Mouse (Mus musculus) embryonic facial prominence, embryonic 10.5 days (tissue): ENCODE results near the gene Tgfbr1. TPM values are rescaled to one million over a fixed set of nuclear protein-coding genes. Genes with fewer than 3 reads are reported as not detected.

ENCODE experiments used
- DNase-seq: peaks from one replicate; pipeline ENCODE4 v3.0.0-alpha.2; 2017; ENCODE audit warnings: low spot score
- H3K27ac ChIP-seq: fragments of 300-500 bp; sonication (generic); replicated peaks from 2 replicates; pipeline ENCODE4 v1.5.1; 2016; ENCODE audit warnings: mild to moderate bottlenecking
- H3K27me3 ChIP-seq: fragments of 300-500 bp; sonication (generic); replicated peaks from 2 replicates; pipeline ENCODE4 v1.6.1; 2016; ENCODE audit warnings: low read depth, mild to moderate bottlenecking; ENCODE audit not compliant: poor library complexity, severe bottlenecking
- H3K36me3 ChIP-seq: fragments of 300-500 bp; sonication (generic); replicated peaks from 2 replicates; pipeline ENCODE4 v1.6.1; 2016; ENCODE audit warnings: mild to moderate bottlenecking, moderate library complexity
- H3K4me1 ChIP-seq: fragments of 300-500 bp; sonication (generic); 2 replicates; pipeline ENCODE4 v1.6.1; 2016
- H3K4me3 ChIP-seq: fragments of 300-500 bp; sonication (generic); 2 replicates; pipeline ENCODE4 v1.5.1; 2016; ENCODE audit warnings: mild to moderate bottlenecking, moderate library complexity
- H3K9me3 ChIP-seq: fragments of 300-500 bp; sonication (generic); 2 replicates; pipeline ENCODE4 v1.6.1; 2016; ENCODE audit warnings: mild to moderate bottlenecking
- whole genome bisulfite sequencing: fragments of 180-500 bp; shearing (Covaris S2); methylation state at CpG from one replicate; pipeline ENCODE4 v1.1.7; 2016; 5-methylcytosine and 5-hydroxymethylcytosine counted together
- polyA plus RNA-seq: library from polyadenylated mRNA; unstranded; fragments of >200 nt; fragmentation: Nextera tagmentation; extraction: Ambion mirVana; gene quantifications from 2 replicates; pipeline ENCODE4 v1.2.1, GENCODE M21; 2016

Gene Tgfbr1
- 95.0 and 101 TPM in 2 replicates for polyA plus RNA-seq

DNA sequence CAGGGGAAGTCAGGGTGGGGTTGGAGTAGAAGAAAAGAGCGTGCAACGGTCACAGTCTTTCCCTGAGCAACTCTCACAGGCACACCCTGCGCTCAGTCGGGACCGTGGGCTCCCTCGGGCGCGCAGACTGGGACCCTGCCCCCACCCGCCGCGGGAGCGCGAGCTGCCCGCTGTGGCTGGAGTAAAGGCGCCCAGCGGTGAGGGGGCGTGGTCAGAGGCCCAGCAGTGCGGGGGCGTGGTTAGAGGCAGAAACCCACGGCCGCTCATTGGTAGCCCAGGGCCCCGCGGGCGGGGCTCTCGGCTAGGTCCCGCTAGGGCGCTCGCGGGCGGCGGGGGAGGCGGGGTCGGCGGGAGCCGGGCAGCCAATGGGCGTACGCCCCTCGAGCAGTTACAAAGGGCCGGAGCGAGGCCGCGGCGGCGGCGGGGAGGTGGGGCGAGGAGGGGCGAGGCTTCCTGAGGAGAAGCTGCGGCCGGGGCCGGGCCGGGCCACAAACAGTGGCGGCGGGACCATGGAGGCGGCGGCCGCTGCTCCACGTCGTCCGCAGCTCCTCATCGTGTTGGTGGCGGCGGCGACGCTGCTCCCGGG is at the start of gene Tgfbr1:
TSS of gene Tgfbr1 (plus strand) at position 420 of the 586 bp plus-strand sequence.
- Histone ChIP-seq H3K9me3 (no peaks in the 10 kb centered on the region), H3K4me1 (peaks cover 46% of the 10 kb centered on the region), H3K27ac (peak within 1 kb of the TSS; percentile 99), H3K36me3 (no peaks in the 10 kb centered on the region), H3K4me3 (peak within 1 kb of the TSS; percentile 96), H3K27me3 (no peaks in the 10 kb centered on the region)
- WGBS: under 1% methylated on average over 65 of the region's 65 CpGs
- DNase-seq: peak; percentile 100

- H3K9me3 ChIP-seq: 0 out of 2 replicates have a peak, but pooled peaks cover 6% of the 10 kb centered on the region
- H3K4me3 ChIP-seq: no peak overlapping the region
- peaks cover 8% of the 10 kb centered on the region; the same call in 1 of the 2 replicates for H3K4me1 ChIP-seq
- H3K27me3 ChIP-seq: no peaks in the 10 kb centered on the region
- no peaks in the 10 kb centered on the region for H3K36me3 ChIP-seq
- H3K27ac ChIP-seq: no peak overlapping the region
- 72% methylated on average over 5 of the region's 5 CpGs for WGBS
- no peak for DNase-seq
These were observed 49.6 kb upstream of the Tgfbr1 start for GRCm38 (mm10) chr4:47303340-47303998.

GRCm38 (mm10) chr4:47309886-47310625 is 43.0 kb upstream of the Tgfbr1 start:
- Histone ChIP-seq H3K36me3 (no peaks in the 10 kb centered on the region), H3K4me1 (no peaks in the 10 kb centered on the region), H3K27me3 (no peaks in the 10 kb centered on the region), H3K4me3 (no peak overlapping the region), H3K27ac (no peak overlapping the region), H3K9me3 (no peaks in the 10 kb centered on the region)
- 84% methylated on average over 12 of the region's 12 CpGs for WGBS
- DNase-seq: no peak

- no peaks in the 10 kb centered on the region for H3K36me3 ChIP-seq
- H3K4me1 ChIP-seq: no peaks in the 10 kb centered on the region
- no peaks in the 10 kb centered on the region for H3K27me3 ChIP-seq
- no peak for DNase-seq
- H3K4me3 ChIP-seq: no peak overlapping the region
- 78% methylated on average over 6 of the region's 6 CpGs for WGBS
- no peaks in the 10 kb centered on the region for H3K9me3 ChIP-seq
- H3K27ac ChIP-seq: no peak overlapping the region
These were observed 42.2 kb upstream of the Tgfbr1 start for GRCm38 (mm10) chr4:47310812-47311211.

DNA sequence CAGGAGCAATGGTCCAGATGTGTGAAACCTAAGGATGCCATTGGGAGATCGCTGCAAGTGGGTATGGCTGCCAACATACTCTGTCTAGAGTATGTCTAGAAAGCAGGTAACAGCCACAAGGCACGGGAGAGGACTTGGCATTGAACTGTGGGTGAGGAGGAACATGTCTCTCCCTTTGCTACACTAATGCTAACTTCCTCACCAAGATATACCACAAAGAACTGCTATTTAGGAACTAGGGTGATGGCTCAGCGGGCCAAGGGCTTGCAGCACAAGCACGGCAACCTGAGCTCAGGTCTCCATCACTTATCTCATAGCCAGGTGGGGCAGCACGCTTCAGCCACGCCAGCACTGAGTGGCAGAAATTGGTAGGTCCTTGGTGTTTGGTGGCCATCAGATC is 41.6 kb upstream of the Tgfbr1 start:
- no peaks in the 10 kb centered on the region for H3K4me1 ChIP-seq
- no peaks in the 10 kb centered on the region for H3K36me3 ChIP-seq
- H3K27me3 ChIP-seq: no peaks in the 10 kb centered on the region
- no peaks in the 10 kb centered on the region for H3K9me3 ChIP-seq
- DNase-seq: no peak
- 93% methylated on average over 6 of the region's 6 CpGs for WGBS
- no peak overlapping the region for H3K4me3 ChIP-seq
- H3K27ac ChIP-seq: no peak overlapping the region

DNA sequence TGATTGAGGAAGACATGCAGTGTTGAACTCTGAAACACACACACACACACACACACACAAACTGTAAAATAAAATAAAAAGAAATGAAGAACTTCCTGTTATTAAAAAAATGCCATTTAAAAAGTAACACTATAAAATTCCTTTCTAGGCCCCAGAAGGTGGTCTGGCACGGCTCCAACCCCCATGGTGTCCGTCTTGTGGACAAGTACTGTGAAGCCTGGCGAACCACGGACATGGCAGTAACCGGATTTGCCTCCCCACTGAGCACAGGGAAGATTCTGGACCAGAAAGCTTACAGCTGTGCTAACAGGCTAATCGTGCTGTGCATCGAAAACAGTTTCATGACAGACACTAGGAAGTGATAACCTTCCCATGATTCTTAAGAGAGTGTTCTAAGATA is 41.1 kb upstream of the Tgfbr1 start:
- H3K4me1 ChIP-seq: no peaks in the 10 kb centered on the region
- no peak for DNase-seq
- no peaks in the 10 kb centered on the region for H3K36me3 ChIP-seq
- no peaks in the 10 kb centered on the region for H3K9me3 ChIP-seq
- H3K4me3 ChIP-seq: no peak overlapping the region
- H3K27ac ChIP-seq: no peak overlapping the region
- 87% methylated on average over 7 of the region's 7 CpGs for WGBS
- no peaks in the 10 kb centered on the region for H3K27me3 ChIP-seq

DNA sequence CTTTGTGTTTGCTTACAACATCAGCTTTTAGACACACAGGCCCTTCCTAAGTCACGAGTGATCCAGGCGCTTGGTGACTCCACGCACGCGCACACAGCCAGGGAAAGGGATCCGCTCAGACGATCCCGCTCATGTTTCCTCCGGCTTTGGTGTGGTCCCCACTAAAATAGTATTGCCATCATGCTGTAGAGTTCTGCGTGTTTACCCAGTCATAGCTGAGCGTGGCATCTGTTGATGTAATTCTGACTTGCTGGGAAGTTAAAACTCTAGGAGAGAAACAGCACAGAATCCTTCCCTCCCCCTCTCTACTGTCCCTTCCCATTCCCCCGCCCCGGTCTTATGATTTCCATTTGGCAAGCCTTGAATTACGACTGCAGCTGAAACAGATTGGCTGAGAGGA is 40.3 kb upstream of the Tgfbr1 start:
- no peaks in the 10 kb centered on the region for H3K36me3 ChIP-seq
- no peak for DNase-seq
- H3K4me1 ChIP-seq: no peaks in the 10 kb centered on the region
- no peaks in the 10 kb centered on the region for H3K9me3 ChIP-seq
- no peaks in the 10 kb centered on the region for H3K27me3 ChIP-seq
- H3K27ac ChIP-seq: no peak overlapping the region
- no peak overlapping the region for H3K4me3 ChIP-seq
- WGBS: 87% methylated on average over 14 of the region's 14 CpGs

DNA sequence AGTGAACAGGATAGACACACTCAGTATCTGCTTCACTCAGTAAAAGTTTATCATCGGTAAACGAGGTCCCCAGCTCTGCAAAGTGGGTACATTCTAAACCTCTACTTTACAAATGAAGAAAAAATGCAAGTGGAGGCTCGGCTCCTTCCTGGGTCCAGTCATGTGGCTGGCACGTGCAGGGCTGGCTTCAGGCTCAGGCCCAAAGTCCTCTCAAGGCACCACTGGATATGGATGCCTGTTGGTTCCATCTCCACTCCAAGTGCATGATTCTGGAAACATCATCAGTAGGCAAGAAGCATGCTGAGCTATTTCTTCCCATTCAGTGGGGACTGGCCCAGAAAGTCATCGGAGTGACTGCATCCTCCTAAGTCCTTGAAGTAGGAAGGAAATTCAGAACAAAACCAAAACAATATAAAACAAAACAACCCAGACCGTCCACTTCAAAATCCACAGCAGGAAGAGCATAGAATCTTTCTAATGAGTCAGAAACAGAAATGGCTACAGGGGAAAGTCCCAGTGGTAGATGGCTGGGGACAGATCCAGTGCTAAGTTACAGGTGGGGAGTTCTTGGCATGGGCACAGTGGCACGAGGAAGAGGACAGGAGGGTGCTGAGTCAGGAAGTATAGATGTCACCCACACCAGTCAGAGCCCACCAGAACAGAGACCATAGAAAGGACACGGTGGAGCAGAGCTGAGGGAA is 39.2 kb upstream of the Tgfbr1 start:
- 88% methylated on average over 8 of the region's 8 CpGs for WGBS
- H3K4me1 ChIP-seq: no peaks in the 10 kb centered on the region
- H3K36me3 ChIP-seq: no peaks in the 10 kb centered on the region
- no peak overlapping the region for H3K4me3 ChIP-seq
- DNase-seq: no peak
- no peaks in the 10 kb centered on the region for H3K27me3 ChIP-seq
- H3K9me3 ChIP-seq: no peaks in the 10 kb centered on the region
- H3K27ac ChIP-seq: no peak overlapping the region

DNA sequence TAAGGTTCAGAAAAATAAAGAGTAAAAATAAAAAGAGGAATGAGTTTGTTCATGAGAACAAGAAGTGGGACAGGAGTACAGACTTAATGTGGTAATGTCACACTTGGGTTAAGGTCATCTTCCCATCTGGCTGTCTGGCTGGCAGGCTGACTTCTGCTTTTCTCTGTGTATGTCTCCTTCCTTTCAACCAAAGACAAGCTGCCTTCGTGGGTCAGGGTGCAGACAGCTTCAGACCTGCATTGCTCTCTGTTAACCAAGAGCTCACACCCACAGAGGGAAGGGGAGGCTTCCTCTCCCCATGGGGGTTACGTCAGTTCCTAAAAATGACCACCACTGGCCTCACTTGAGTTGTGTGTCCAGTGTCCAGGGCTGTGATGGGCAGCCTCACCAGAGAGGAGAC is 37.6 kb upstream of the Tgfbr1 start:
- 74% methylated on average over 2 of the region's 2 CpGs for whole genome bisulfite sequencing
- no peaks in the 10 kb centered on the region for H3K27me3 ChIP-seq
- no peak for DNase-seq
- no peak overlapping the region for H3K27ac ChIP-seq
- no peak overlapping the region for H3K4me3 ChIP-seq
- no peaks in the 10 kb centered on the region for H3K9me3 ChIP-seq
- H3K36me3 ChIP-seq: no peaks in the 10 kb centered on the region
- H3K4me1 ChIP-seq: no peaks in the 10 kb centered on the region

DNA sequence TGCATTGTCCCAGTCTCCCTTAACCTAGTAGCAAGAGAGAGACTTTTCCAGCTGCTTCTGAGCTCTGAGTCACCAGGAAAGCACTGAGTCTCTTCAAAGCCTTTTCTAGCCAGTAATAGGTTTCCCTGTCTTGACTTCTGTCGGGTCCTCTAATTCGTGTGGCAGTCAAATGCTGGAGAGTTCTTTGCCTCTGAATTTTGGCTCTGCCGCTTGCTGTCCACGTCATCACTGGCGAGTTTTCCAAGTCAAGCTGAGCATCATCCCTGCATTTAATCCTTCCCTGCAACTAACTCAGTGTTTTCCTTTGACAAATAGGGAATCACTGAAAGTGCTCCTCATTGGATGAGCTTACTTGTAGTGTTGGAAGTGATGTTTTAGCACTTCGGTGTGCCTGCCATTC is 36.6 kb upstream of the Tgfbr1 start:
- Histone ChIP-seq H3K27me3 (no peaks in the 10 kb centered on the region), H3K9me3 (no peaks in the 10 kb centered on the region), H3K36me3 (no peaks in the 10 kb centered on the region), H3K27ac (no peak overlapping the region), H3K4me1 (no peaks in the 10 kb centered on the region), H3K4me3 (no peak overlapping the region)
- WGBS: 77% methylated on average over 6 of the region's 6 CpGs
- no peak for DNase-seq

DNA sequence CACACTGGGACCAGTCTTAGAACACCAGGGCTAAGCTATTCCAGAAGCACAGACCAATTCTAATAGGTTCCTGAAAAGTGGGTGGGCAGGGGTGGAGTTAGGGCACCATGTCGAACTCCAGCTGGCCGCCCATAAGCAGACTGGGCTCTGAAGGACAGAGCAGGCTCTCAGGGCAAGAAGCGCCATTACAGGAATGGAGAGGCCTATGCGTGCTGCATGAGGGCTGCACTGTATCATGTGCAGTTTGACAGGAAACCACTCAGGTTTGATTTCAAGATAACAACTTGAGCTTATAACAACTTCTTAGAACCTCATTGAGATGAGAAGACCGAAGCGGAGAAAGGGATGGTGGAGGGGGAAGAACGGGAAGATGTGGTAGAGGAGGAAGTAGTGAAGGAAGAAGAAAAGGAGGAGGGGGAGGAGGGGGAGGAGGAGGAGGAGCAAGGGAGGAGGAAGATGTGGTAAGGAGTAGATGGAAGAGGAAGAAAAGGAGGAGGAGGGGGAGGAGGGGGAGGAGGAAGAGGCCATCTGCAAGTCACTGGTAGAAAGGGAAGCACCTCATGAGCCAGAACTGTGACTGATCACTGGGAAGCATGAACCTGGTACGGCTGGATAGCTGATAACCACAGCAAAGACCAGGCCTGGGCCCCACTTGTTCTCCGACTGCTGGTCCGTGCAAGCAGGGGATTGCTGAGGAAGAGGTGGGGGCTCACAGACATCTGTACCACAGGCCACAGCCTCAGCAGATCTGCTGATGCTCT is 33.3 kb upstream of the Tgfbr1 start:
- no peak overlapping the region for H3K4me3 ChIP-seq
- no peaks in the 10 kb centered on the region for H3K27me3 ChIP-seq
- no peak overlapping the region for H3K27ac ChIP-seq
- H3K36me3 ChIP-seq: no peaks in the 10 kb centered on the region
- H3K9me3 ChIP-seq: no peaks in the 10 kb centered on the region
- WGBS: 86% methylated on average over 10 of the region's 10 CpGs
- no peak for DNase-seq
- no peaks in the 10 kb centered on the region for H3K4me1 ChIP-seq

DNA sequence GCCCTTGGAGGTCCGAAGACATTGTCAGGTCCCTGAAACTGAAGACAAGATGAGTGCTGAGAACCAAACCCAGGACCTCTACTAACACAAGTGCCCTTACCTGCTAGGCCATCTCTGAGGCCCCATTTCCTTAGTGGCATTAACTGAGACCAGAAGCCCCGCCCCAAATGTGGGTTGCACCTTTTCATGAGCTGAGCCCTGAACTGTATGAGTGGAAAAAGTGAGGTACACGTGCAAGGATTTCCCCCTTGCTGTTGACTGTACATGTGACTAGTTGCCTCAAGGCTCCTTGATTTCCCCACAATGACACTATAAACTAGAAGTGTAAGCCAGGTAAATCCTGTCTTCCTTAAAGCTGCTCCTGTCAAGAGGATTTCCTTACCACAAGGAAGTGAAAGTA is 30.7 kb upstream of the Tgfbr1 start:
- Histone ChIP-seq H3K27me3 (no peaks in the 10 kb centered on the region), H3K9me3 (no peaks in the 10 kb centered on the region), H3K27ac (no peak overlapping the region), H3K4me3 (no peak overlapping the region), H3K36me3 (no peaks in the 10 kb centered on the region), H3K4me1 (no peaks in the 10 kb centered on the region)
- DNase-seq: no peak
- WGBS: 75% methylated on average over 3 of the region's 3 CpGs
